Mouse (Mus musculus) cortical plate, adult 2 months (tissue): Measurements from ENCODE around the gene Izumo1r.

Source experiments
- CTCF ChIP-seq: fragments of 200-500 bp; IDR thresholded peaks from 2 replicates; pipeline ENCODE4 v1.5.1; 2011; ENCODE audit warnings: mild to moderate bottlenecking, control low read depth, low read length; ENCODE audit not compliant: insufficient read depth; ENCODE audit errors: extremely low read depth
- POLR2A ChIP-seq: fragments of 200-500 bp; IDR thresholded peaks from 2 replicates; pipeline ENCODE4 v1.6.1; 2011; ENCODE audit warnings: mild to moderate bottlenecking, low read length, control low read depth; ENCODE audit not compliant: insufficient read depth; ENCODE audit errors: extremely low read depth

GRCm38 (mm10) chr9:14921254-14921653, 17.5 kb upstream of the Izumo1r start:
- TF ChIP-seq CTCF: no peak
- no peak for TF ChIP-seq POLR2A
